Mouse (Mus musculus) E14TG2a.4 (cell line): ENCODE data around the gene Cntn6.

ENCODE experiments used
- CTCF ChIP-seq: conservative IDR thresholded peaks from 2 replicates; pipeline ENCODE4 v1.5.1; 2014; ENCODE audit warnings: low read length
- POU5F1 ChIP-seq: IDR thresholded peaks from 2 replicates; pipeline ENCODE4 v1.6.1; 2014; ENCODE audit warnings: low read length, borderline replicate concordance

GRCm38 (mm10) chr6:104588028-104588427, 95.4 kb downstream of the Cntn6 start:
- TF ChIP-seq CTCF: no peak
- no peak for TF ChIP-seq POU5F1
